Mouse (Mus musculus) megakaryocyte-erythroid progenitor cell, adult 5-6 weeks (primary cell): ENCODE data around the gene Cxcl15. TPM values are rescaled to one million over a fixed set of nuclear protein-coding genes. Genes with fewer than 3 reads are reported as not detected.

ENCODE experiments used
- ATAC-seq: replicated peaks from 2 replicates; pipeline ENCODE4 v1.8.0; 2016; ENCODE audit warnings: mild to moderate bottlenecking, inconsistent platforms; ENCODE audit not compliant: severe bottlenecking, poor library complexity, low FRiP score, low TSS enrichment
- total RNA-seq, 2 experiments: library from RNA; stranded (forward) in 1 of 2; stranded (reverse) in 1 of 2; fragments of 200-1000, 215-1000 nt in 1 of 2; fragments of >200 nt in 1 of 2; fragmentation: Nextera tagmentation in 1 of 2; gene quantifications; 2 replicates each; pipeline ENCODE4 v1.2.3; 2014 to 2017

Cxcl15 gene
- total RNA-seq (2014; fragmentation: Nextera tagmentation) (not detected in 2 replicates), total RNA-seq (2017) (not detected in 2 replicates)

- ATAC-seq, result no peak
Observed at GRCm38 (mm10) chr5:90794195-90794625, at the start of gene Cxcl15. Cxcl15 (plus strand) TSS chr5:90794534.

- ATAC-seq, result no peak
Observed at GRCm38 (mm10) chr5:90753934-90754333, 40.4 kb upstream of the Cxcl15 start.

GRCm38 (mm10) chr5:90758020-90758605 is 36.2 kb upstream of the Cxcl15 start:
- ATAC-seq, result peak; percentile 68

- ATAC-seq, result peak; percentile 16
Observed at GRCm38 (mm10) chr5:90759077-90760065, 35.0 kb upstream of the Cxcl15 start, which contains the start of gene Cxcl5. Cxcl5 (plus strand) TSS chr5:90759360.

- ATAC-seq, result no peak
Observed at GRCm38 (mm10) chr5:90760303-90760702, 34.0 kb upstream of the Cxcl15 start.

- no peak for ATAC-seq
Observed at GRCm38 (mm10) chr5:90760844-90761243, 33.5 kb upstream of the Cxcl15 start.

GRCm38 (mm10) chr5:90761834-90762233 is 32.5 kb upstream of the Cxcl15 start:
- no peak for ATAC-seq

- ATAC-seq, result no peak
Observed at GRCm38 (mm10) chr5:90763912-90764665, 30.2 kb upstream of the Cxcl15 start.

GRCm38 (mm10) chr5:90765821-90766606 is 28.3 kb upstream of the Cxcl15 start:
- ATAC-seq, result peak; percentile 54

GRCm38 (mm10) chr5:90768218-90768617 is 26.1 kb upstream of the Cxcl15 start, which contains the start of gene Ppbp:
Ppbp (plus strand) TSS chr5:90768518.
- no peak for ATAC-seq

- no peak for ATAC-seq
Observed at GRCm38 (mm10) chr5:90771369-90771768, 23.0 kb upstream of the Cxcl15 start.

- ATAC-seq, result peak; percentile 48
Observed at GRCm38 (mm10) chr5:90771880-90772653, 22.3 kb upstream of the Cxcl15 start, which contains the start of gene Pf4. Pf4 (plus strand) TSS chr5:90772435.

GRCm38 (mm10) chr5:90775562-90775961 is 18.8 kb upstream of the Cxcl15 start:
- peak; percentile 90 for ATAC-seq

- ATAC-seq, result no peak
Observed at GRCm38 (mm10) chr5:90777621-90778020, 16.7 kb upstream of the Cxcl15 start.

GRCm38 (mm10) chr5:90778856-90779255 is 15.5 kb upstream of the Cxcl15 start:
- no peak for ATAC-seq

- no peak for ATAC-seq
Observed at GRCm38 (mm10) chr5:90783697-90784096, 10.6 kb upstream of the Cxcl15 start.

GRCm38 (mm10) chr5:90785659-90786588 is 8.4 kb upstream of the Cxcl15 start, which contains the start of gene Cxcl3:
Cxcl3 (plus strand) TSS chr5:90786103.
- ATAC-seq, result peak; percentile 82
